In the genomic region with DNA sequence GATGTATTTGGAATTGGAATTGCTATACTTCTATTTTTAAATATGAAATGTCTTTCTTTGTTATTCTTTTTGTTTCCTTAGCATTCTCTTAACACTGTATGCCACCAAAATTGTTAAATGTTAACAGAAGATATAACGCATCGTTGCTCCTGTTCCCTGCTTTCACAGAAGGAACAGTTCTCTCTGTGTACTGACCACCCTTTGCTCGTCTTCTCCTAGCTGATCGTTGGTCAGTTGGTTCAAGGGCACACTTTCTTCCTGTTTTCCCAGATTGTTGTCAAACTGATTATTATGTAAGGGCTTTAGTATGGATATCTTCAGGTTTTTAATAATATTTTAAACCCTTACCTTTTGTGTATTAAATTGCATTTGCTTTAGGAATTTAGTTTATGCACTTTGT, we compare ENCODE assay signal across 24 mouse cellular contexts. TPM values are rescaled to one million over a fixed set of nuclear protein-coding genes. Genes with fewer than 3 reads are reported as not detected.
DNase-seq lines count a peak whose midpoint lies in the region; ATAC-seq lines count a peak whose summit lies in the region.
"Had no signal": no experiment of that assay in that cellular context is flagged by ENCODE, and none has a peak within 500 bp of the region (broad histone marks: within the 10 kb centered on the region; RNA-seq: fewer than 3 reads in every experiment).

No protein-coding gene starts in this region.

- WGBS in kidney, embryonic 16.5 days, result 71% methylated on average over 4 of the region's 4 CpGs
- 75% methylated on average over 4 of the region's 4 CpGs for WGBS in kidney, embryonic 14.5 days

- H3K4me3 ChIP-seq in kidney, embryonic 16.5 days (ENCODE audit: low read length), result no peak overlapping the region
- no peak overlapping the region for H3K4me3 ChIP-seq in kidney, embryonic 14.5 days (ENCODE audit: low read length)
- H3K4me3 ChIP-seq: embryonic facial prominence, embryonic 10.5 days; embryonic facial prominence, embryonic 12.5 days; forebrain, embryonic 13.5 days; forebrain, embryonic 15.5 days had no signal

- H3K4me2 ChIP-seq in kidney, embryonic 16.5 days (replicated peaks; ENCODE audit: low read depth, low read length), result no peak overlapping the region
- H3K4me2 ChIP-seq in kidney, embryonic 14.5 days (replicated peaks; ENCODE audit: low read depth, low read length), result no peak overlapping the region
- H3K4me2 ChIP-seq: embryonic facial prominence, embryonic 12.5 days; forebrain, embryonic 13.5 days; forebrain, embryonic 15.5 days had no signal

- no peaks in the 10 kb centered on the region for H3K4me1 ChIP-seq in kidney, embryonic 16.5 days (ENCODE audit: insufficient read depth, low read length)
- no peaks in the 10 kb centered on the region for H3K4me1 ChIP-seq in kidney, embryonic 14.5 days (ENCODE audit: control insufficient read depth, insufficient read depth, low read length)
- H3K4me1 ChIP-seq: embryonic facial prominence, embryonic 10.5 days; embryonic facial prominence, embryonic 12.5 days had no signal

- peak; percentile 17 for DNase-seq in kidney, adult 11 months
- DNase-seq in kidney, adult 8-10 months, result peak; percentile 31 to 41
- DNase-seq in kidney, postnatal 14 days, result peak; percentile 42
- DNase-seq in kidney, postnatal 10 days, result no peak
- DNase-seq: adrenal gland, adult 8-10 months; adrenal gland, postnatal 14 days; adrenal gland, postnatal 36 days; B cell, adult 2 months; cerebellum, adult 11-12 months; cerebellum, adult 2 months; cerebellum, adult 9-10 months; cerebellum, postnatal 10 days; cerebellum, postnatal 25 days had no signal

- H3K9ac ChIP-seq in kidney, embryonic 16.5 days (replicated peaks; ENCODE audit: low read length), result no peak overlapping the region
- H3K9ac ChIP-seq in kidney, embryonic 14.5 days (ENCODE audit: low read depth, low read length), result no peak overlapping the region
- H3K9ac ChIP-seq: embryonic facial prominence, embryonic 12.5 days; forebrain, embryonic 13.5 days; forebrain, embryonic 15.5 days had no signal

- no peak overlapping the region for H3K27ac ChIP-seq in kidney, embryonic 16.5 days (ENCODE audit: low read length)
- no peak overlapping the region for H3K27ac ChIP-seq in kidney, embryonic 14.5 days (ENCODE audit: low read depth, low read length)
- H3K27ac ChIP-seq: embryonic facial prominence, embryonic 10.5 days; embryonic facial prominence, embryonic 12.5 days; forebrain, embryonic 13.5 days; forebrain, embryonic 15.5 days had no signal

- no peaks in the 10 kb centered on the region for H3K27me3 ChIP-seq in kidney, embryonic 16.5 days (ENCODE audit: insufficient read depth, low read length)
- H3K27me3 ChIP-seq in kidney, embryonic 14.5 days (ENCODE audit: control insufficient read depth, insufficient read depth, low read length), result no peaks in the 10 kb centered on the region
- H3K27me3 ChIP-seq: CH12.LX; embryonic facial prominence, embryonic 12.5 days; forebrain, embryonic 13.5 days; forebrain, embryonic 15.5 days; Patski had no signal

- peaks cover 45% of the 10 kb centered on the region for H3K36me3 ChIP-seq in kidney, embryonic 16.5 days (ENCODE audit: insufficient read depth, low read length)
- peaks cover 55% of the 10 kb centered on the region for H3K36me3 ChIP-seq in kidney, embryonic 14.5 days (ENCODE audit: control insufficient read depth, insufficient read depth, low read length)

- H3K9me3 ChIP-seq in kidney, embryonic 16.5 days (ENCODE audit: low read length), result no peaks in the 10 kb centered on the region
- no peaks in the 10 kb centered on the region for H3K9me3 ChIP-seq in kidney, embryonic 14.5 days (ENCODE audit: control insufficient read depth, low read length)
- H3K9me3 ChIP-seq: embryonic facial prominence, embryonic 10.5 days; embryonic facial prominence, embryonic 12.5 days; forebrain, embryonic 13.5 days; forebrain, embryonic 15.5 days; G1E had no signal

- no peak for ATAC-seq in kidney, embryonic 16.5 days (ENCODE audit: low FRiP score, low TSS enrichment)
- no peak for ATAC-seq in kidney, embryonic 14.5 days (ENCODE audit: low FRiP score, low TSS enrichment)
- ATAC-seq: activated CD4-positive, CD25-positive, alpha-beta regulatory T cell, adult 4 months; CD4-positive, CD25-positive, alpha-beta regulatory T cell, adult 4 months; forebrain, embryonic 13.5 days; forebrain, embryonic 15.5 days; Patski had no signal

RNA-seq across cellular contexts. Expression of a gene that starts 32.3 kb away (rescaled TPM):
- 98.8 and 99.9 TPM in 2 replicates for polyA plus RNA-seq in kidney, embryonic 16.5 days (2015; fragmentation: Nextera tagmentation; extraction: Ambion mirVana)
- 76.5 and 81.6 TPM in 2 replicates for polyA plus RNA-seq in kidney, embryonic 14.5 days (2014; fragmentation: Nextera tagmentation; extraction: Ambion mirVana)
